Mouse (Mus musculus) Patski (cell line): ENCODE measurements at regions not wholly inside any gene's neighbourhood (a gene's known extent, or its start where the extent isn't known, plus 50 kb on each side); places are given as distances from the start of the nearest gene placed in this dataset.
A peak's percentile ranks its signal among the peaks of the same experiment; 100 is the strongest.

Experiments used
- ATAC-seq: fragments of 100-300 bp; one replicate; pipeline ENCODE4 v1.8.0; 2021
- CTCF ChIA-PET: fragments of 350-600 bp; sonication (Branson Sonifier 250); formaldehyde crosslinking; loops from one replicate; lab custom pipeline; 2022; ENCODE audit warnings: inconsistent platforms; lab: Charles Lee
- POLR2A ChIA-PET: fragments of 350-600 bp; sonication (Branson Sonifier 250); formaldehyde crosslinking; loops from one replicate; lab custom pipeline; 2022; ENCODE audit warnings: antibody characterized with exemption, inconsistent platforms; lab: Charles Lee
- DNase-seq: peaks from one replicate; pipeline ENCODE4 v3.0.0-alpha.2; 2011; ENCODE audit warnings: low read depth, low spot score
- H3K27me3 ChIP-seq: fragments of 371-371 bp; one replicate; pipeline ENCODE4 v1.5.1; 2021
- CTCF ChIP-seq: fragments of 100-300 bp; IDR thresholded peaks from one replicate; pipeline ENCODE4 v1.5.1; 2021
- in situ Hi-C: fragments of 300-500 bp; cut with MboI; formaldehyde crosslinking; loops from 3 replicates; pipeline ENCODE4 v1.11.1; 2018; ENCODE audit warnings: low pct_unique_long_range_greater_than_20kb, mixed read lengths

- CTCF ChIA-PET, result no interaction called here
- H3K27me3 ChIP-seq, result peaks cover 29% of the 10 kb centered on the region
- POLR2A ChIA-PET, result no interaction called here
- TF ChIP-seq CTCF, result no peak
- ATAC-seq (peak; percentile 1), DNase-seq (peak; percentile 33)
- in situ Hi-C loops, result no loop called here
Observed at GRCm38 (mm10) chr11:8227772-8228425, 436.4 kb downstream of the Tns3 start.

DNA sequence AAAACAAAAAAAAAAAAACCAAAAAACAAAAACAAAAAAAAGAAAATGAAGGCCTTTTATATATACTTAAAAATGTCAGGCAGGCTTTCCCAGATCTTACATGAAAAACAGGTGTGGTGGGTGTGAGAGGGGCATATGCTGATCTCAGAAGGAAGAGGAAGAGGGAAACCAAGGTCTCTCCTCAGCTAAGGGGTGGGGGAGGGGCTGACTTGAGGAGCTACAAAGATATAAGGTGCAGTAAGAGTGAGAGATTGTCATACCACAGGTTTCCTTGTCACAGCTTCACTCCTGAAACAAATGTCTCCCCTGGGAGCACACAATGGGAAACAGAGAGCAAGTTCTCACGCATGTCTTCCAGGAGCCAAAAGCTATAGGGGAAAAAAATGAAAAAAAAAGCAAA, 440.0 kb downstream of the Tns3 start:
- peaks cover 20% of the 10 kb centered on the region for H3K27me3 ChIP-seq
- DNase-seq (no peak), ATAC-seq (no peak)
- TF ChIP-seq CTCF, result no peak
- CTCF ChIA-PET, result no interaction called here
- POLR2A ChIA-PET, result no interaction called here
- in situ Hi-C loops, result no loop called here

GRCm38 (mm10) chr11:8220618-8221017, 443.7 kb downstream of the Tns3 start:
- CTCF ChIA-PET, result no interaction called here
- DNase-seq, result no peak
- in situ Hi-C loops, result no loop called here
- H3K27me3 ChIP-seq, result peaks cover 8% of the 10 kb centered on the region
- no peak for ATAC-seq
- TF ChIP-seq CTCF, result no peak
- POLR2A ChIA-PET, result no interaction called here

DNA sequence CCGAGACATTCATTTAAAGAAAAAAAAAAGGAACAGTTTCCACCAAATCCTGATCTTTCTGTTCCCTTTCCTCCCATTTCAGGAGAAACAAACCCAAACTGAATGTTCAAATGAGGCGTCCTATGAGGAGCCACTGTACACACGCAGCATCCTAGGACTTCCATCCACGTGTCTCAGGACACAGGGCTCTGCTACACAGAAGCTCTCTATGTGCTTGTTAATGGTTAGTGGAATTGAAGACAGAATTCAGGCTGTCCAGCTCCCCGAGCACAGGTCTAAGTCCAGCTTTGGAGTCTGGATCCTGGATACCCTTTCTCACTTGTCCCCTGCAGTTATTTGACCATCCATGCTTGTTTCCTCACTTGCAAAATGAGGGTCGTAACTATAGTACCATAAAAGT, 444.4 kb downstream of the Tns3 start:
- CTCF ChIA-PET, result no interaction called here
- peaks cover 3% of the 10 kb centered on the region for H3K27me3 ChIP-seq
- in situ Hi-C loops, result no loop called here
- ATAC-seq (no peak), DNase-seq (no peak)
- no peak for TF ChIP-seq CTCF
- POLR2A ChIA-PET, result interaction anchor here (0.5 kb wide), 1 partner anchor 79 kb away, joined by 6 read pairs; no protein-coding TSS in a partner anchor

DNA sequence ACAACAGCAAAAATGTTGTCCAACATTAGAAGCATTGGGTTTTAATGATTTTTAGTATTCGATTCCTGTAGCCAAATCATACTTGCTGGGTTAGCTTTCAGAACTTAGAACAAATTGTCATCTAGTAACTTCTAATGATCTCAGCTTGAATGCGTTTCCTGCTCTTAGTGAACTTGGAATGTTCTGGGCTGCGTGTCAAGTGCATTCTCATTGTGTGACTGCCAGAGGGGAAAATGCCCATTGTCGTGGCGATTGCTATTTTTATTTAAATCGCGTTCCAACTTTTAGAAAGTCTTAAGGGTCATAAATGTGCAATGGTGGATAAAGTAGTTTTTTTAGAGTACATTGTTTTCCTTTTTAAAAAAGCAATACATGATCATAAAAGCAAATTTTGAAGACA, 448.7 kb downstream of the Tns3 start:
- peaks cover 3% of the 10 kb centered on the region for H3K27me3 ChIP-seq
- POLR2A ChIA-PET, result no interaction called here
- in situ Hi-C loops, result no loop called here
- DNase-seq (no peak), ATAC-seq (no peak)
- CTCF ChIA-PET, result no interaction called here
- TF ChIP-seq CTCF, result no peak

DNA sequence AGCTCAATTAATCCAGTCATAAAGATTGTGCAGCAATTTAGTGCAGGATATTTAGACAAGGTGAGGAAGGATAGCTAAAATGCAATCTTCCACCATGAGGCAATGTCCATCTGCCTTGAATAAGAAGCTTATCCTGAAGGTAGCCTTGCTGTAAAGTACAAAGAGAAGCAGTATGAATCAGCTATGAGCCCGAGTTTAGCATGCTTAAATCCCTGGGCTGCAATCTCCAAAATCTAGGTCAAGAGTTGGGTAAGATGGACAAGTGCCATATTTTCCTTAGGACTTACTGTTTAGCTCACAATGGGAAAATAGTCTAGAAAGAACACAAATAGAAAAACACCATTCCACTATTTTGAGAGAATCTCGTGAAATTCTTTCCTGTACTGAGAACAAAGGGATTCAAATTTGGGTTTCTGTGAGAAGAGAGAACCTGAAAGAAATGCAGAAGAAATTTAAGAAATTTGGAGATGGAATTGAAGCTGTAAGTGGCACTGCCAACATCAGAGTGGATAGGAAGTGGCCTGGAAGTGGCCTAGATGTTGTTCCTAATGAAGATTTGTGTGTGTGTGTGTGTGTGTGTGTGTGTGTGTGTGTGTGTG, 449.9 kb downstream of the Tns3 start:
- TF ChIP-seq CTCF, result no peak
- no peak for DNase-seq
- ChIA-PET CTCF (no interaction called here), POLR2A (no interaction called here)
- in situ Hi-C loops, result no loop called here
- ATAC-seq, result no peak
- H3K27me3 ChIP-seq, result peaks cover 3% of the 10 kb centered on the region

DNA sequence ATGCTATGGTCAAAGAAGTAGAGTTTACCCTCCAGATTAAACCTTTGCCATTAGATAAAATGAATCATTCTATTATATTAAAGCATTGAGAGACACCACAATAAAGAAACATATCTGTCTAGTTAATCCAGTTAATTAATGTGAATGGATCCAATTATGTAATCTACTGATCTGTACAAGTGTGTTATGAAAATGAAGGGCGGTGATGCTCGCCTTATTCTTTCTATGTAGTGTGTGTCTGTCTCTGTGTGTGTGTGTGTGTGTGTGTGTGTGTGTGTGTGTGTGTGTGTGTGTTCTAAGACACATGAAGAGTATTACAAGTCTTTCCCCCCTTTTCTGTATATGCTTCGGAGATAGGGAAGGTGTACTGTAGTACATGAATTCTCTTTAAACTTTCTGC, 451.2 kb downstream of the Tns3 start:
- ChIA-PET POLR2A (no interaction called here), CTCF (no interaction called here)
- in situ Hi-C loops, result no loop called here
- ATAC-seq (no peak), DNase-seq (no peak)
- peaks cover 3% of the 10 kb centered on the region for H3K27me3 ChIP-seq
- TF ChIP-seq CTCF, result no peak

- ATAC-seq, result no peak
- DNase-seq, result no peak
- CTCF ChIA-PET, result no interaction called here
- peaks cover 3% of the 10 kb centered on the region for H3K27me3 ChIP-seq
- POLR2A ChIA-PET, result no interaction called here
- in situ Hi-C loops, result no loop called here
- TF ChIP-seq CTCF, result no peak
Observed at GRCm38 (mm10) chr11:8212714-8213113, 451.6 kb downstream of the Tns3 start.

DNA sequence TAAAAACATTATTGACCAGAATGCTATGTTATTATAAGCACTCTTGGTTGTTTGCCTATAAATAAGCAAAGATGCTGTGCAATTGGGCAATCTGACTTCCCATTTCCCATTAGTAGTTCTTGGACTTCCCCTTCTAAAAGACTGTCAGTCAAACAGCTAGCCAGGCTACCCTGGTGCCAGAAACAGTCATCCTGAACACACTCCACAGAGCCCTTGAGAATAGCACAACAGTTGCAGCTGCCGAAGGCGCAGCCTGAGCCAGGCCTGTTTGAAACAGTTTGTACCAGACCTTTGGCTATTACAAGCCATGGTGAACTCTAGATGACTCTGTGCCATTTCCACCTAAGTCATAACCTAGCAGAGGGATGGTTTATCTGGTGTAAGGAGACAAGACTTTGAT, 455.3 kb downstream of the Tns3 start:
- ChIA-PET CTCF (no interaction called here), POLR2A (no interaction called here)
- no peak for DNase-seq
- in situ Hi-C loops, result no loop called here
- no peak for ATAC-seq
- TF ChIP-seq CTCF, result no peak
- peaks cover 3% of the 10 kb centered on the region for H3K27me3 ChIP-seq

DNA sequence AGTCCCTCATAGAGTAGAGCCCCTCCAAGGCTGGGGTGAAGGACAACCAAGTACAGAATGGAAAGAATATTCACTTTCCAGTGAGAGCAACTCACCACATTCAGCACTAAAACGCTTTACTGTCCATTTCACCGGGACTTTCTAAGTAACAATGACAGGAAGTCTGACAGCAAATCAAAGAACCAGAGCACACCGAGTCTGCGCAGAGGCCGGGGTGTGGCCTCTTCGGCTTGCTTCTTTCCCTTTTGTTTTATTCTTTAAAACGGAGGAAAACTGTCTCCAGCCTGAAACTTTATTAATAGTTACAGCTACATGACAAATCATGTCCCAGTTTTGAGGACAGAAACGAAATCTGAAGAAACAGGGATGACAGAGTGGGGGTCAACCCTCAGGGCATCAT, 465.0 kb downstream of the Tns3 start:
- ATAC-seq (no peak), DNase-seq (no peak)
- ChIA-PET POLR2A (no interaction called here), CTCF (interaction anchor here (1.2 kb wide), 1 partner anchor 20 kb away, joined by 3 read pairs; no protein-coding TSS in a partner anchor)
- TF ChIP-seq CTCF, result no peak
- in situ Hi-C loops, result no loop called here
- H3K27me3 ChIP-seq, result peaks cover 5% of the 10 kb centered on the region
